Mouse (Mus musculus) forebrain, embryonic 14.5 days (tissue): Measurements from ENCODE around the gene Rasl10a. TPM values are rescaled to one million over a fixed set of nuclear protein-coding genes. Genes with fewer than 3 reads are reported as not detected.

ENCODE experiments used
- ATAC-seq: fragments of 200-750 bp; cut with Nextera tagmentation; 2 replicates; pipeline ENCODE4 v1.8.0; 2017; ENCODE audit warnings: mild to moderate bottlenecking, moderate library complexity
- DNase-seq: peaks from one replicate; pipeline ENCODE4 v3.0.0-alpha.2; 2015; ENCODE audit warnings: low spot score
- H3K27ac ChIP-seq: fragments of 300-500 bp; sonication (generic); 2 replicates; pipeline ENCODE4 v1.5.1; 2014; ENCODE audit warnings: low read depth, mild to moderate bottlenecking, control low read depth, low read length, moderate library complexity
- H3K27me3 ChIP-seq: fragments of 300-500 bp; sonication (generic); replicated peaks from 2 replicates; pipeline ENCODE4 v1.6.1; 2014; ENCODE audit warnings: low read length, control low read depth, mixed read lengths; ENCODE audit not compliant: control insufficient read depth, insufficient read depth
- H3K36me3 ChIP-seq: fragments of 300-500 bp; sonication (generic); 2 replicates; pipeline ENCODE4 v1.6.1; 2014; ENCODE audit warnings: low read length, control low read depth; ENCODE audit not compliant: control insufficient read depth, insufficient read depth
- H3K4me1 ChIP-seq: fragments of 300-500 bp; sonication (generic); 2 replicates; pipeline ENCODE4 v1.6.1; 2014; ENCODE audit warnings: antibody characterized with exemption, low read length, control low read depth; ENCODE audit not compliant: control insufficient read depth, insufficient read depth
- H3K4me2 ChIP-seq: fragments of 300-500 bp; sonication (generic); 2 replicates; pipeline ENCODE4 v1.6.1; 2014; ENCODE audit warnings: mild to moderate bottlenecking, control low read depth, low read length
- H3K4me3 ChIP-seq: fragments of 300-500 bp; sonication (generic); 2 replicates; pipeline ENCODE4 v1.5.1; 2014; ENCODE audit warnings: low read depth, low read length, control low read depth
- H3K9ac ChIP-seq: fragments of 300-500 bp; sonication (generic); 2 replicates; pipeline ENCODE4 v1.6.1; 2014; ENCODE audit warnings: mild to moderate bottlenecking, low read length, control low read depth, moderate library complexity
- H3K9me3 ChIP-seq: fragments of 300-500 bp; sonication (generic); replicated peaks from 2 replicates; pipeline ENCODE4 v1.6.1; 2016; ENCODE audit warnings: low read length, control low read depth, mixed read lengths; ENCODE audit not compliant: control insufficient read depth
- WGBS: fragments of 180-500 bp; shearing (Covaris S2); extraction: QIAGEN DNeasy Blood & Tissue Kit; methylation state at CpG from one replicate; pipeline ENCODE4 v1.1.7; 2014; 5-methylcytosine and 5-hydroxymethylcytosine counted together
- polyA plus RNA-seq: library from polyadenylated mRNA; unstranded; fragments of >200 nt; fragmentation: Nextera tagmentation; extraction: Ambion mirVana; gene quantifications from 2 replicates; pipeline ENCODE4 v1.2.1, GENCODE M21; 2014

The Rasl10a gene
- polyA plus RNA-seq, 1 experiment from 2014 or later = 0.25 TPM

- Histone ChIP-seq H3K4me2 (no peak overlapping the region), H3K4me1 (no peaks in the 10 kb centered on the region), H3K9ac (no peak overlapping the region), H3K4me3 (no peak overlapping the region), H3K27ac (no peak overlapping the region), H3K9me3 (no peaks in the 10 kb centered on the region), H3K27me3 (no peaks in the 10 kb centered on the region), H3K36me3 (peaks cover 75% of the 10 kb centered on the region)
- ATAC-seq (no peak), DNase-seq (no peak)
- 100% methylated on average over 1 of the region's 1 CpGs for WGBS
These were observed 32.8 kb upstream of the Rasl10a start for GRCm38 (mm10) chr11:5025108-5025507.

- Histone ChIP-seq H3K4me3 (no peak overlapping the region), H3K36me3 (peaks cover 93% of the 10 kb centered on the region), H3K9ac (no peak overlapping the region), H3K27ac (no peak overlapping the region), H3K4me2 (no peak overlapping the region), H3K27me3 (no peaks in the 10 kb centered on the region), H3K4me1 (no peaks in the 10 kb centered on the region), H3K9me3 (no peaks in the 10 kb centered on the region)
- ATAC-seq = no peak
- DNase-seq = no peak
- 89% methylated on average over 7 of the region's 7 CpGs for WGBS
These were observed 29.7 kb upstream of the Rasl10a start for GRCm38 (mm10) chr11:5028228-5028627.

- H3K9ac ChIP-seq = no peak overlapping the region
- no peaks in the 10 kb centered on the region for H3K9me3 ChIP-seq
- no peak overlapping the region for H3K4me3 ChIP-seq
- no peak for DNase-seq
- peaks cover 94% of the 10 kb centered on the region for H3K36me3 ChIP-seq
- H3K4me1 ChIP-seq = no peaks in the 10 kb centered on the region
- WGBS = 92% methylated on average over 10 of the region's 10 CpGs
- no peak overlapping the region for H3K27ac ChIP-seq
- no peaks in the 10 kb centered on the region for H3K27me3 ChIP-seq
- no peak for ATAC-seq
- H3K4me2 ChIP-seq = no peak overlapping the region
These were observed 25.2 kb upstream of the Rasl10a start for GRCm38 (mm10) chr11:5032706-5033105.

- H3K4me1 ChIP-seq = no peaks in the 10 kb centered on the region
- no peak overlapping the region for H3K27ac ChIP-seq
- no peak overlapping the region for H3K9ac ChIP-seq
- ATAC-seq (no peak), DNase-seq (no peak)
- no peaks in the 10 kb centered on the region for H3K9me3 ChIP-seq
- H3K4me3 ChIP-seq = no peak overlapping the region
- H3K27me3 ChIP-seq = no peaks in the 10 kb centered on the region
- no peak overlapping the region for H3K4me2 ChIP-seq
- 86% methylated on average over 3 of the region's 3 CpGs for WGBS
- H3K36me3 ChIP-seq = peaks cover 94% of the 10 kb centered on the region
These were observed 24.8 kb upstream of the Rasl10a start for GRCm38 (mm10) chr11:5033136-5033535.

GRCm38 (mm10) chr11:5035421-5035820 is 22.5 kb upstream of the Rasl10a start:
- DNase-seq = peak; percentile 26
- no peaks in the 10 kb centered on the region for H3K27me3 ChIP-seq
- H3K4me2 ChIP-seq = no peak overlapping the region
- H3K9ac ChIP-seq = no peak overlapping the region
- WGBS = 80% methylated on average over 4 of the region's 4 CpGs
- no peaks in the 10 kb centered on the region for H3K4me1 ChIP-seq
- H3K36me3 ChIP-seq = peaks cover 99% of the 10 kb centered on the region
- no peaks in the 10 kb centered on the region for H3K9me3 ChIP-seq
- no peak overlapping the region for H3K4me3 ChIP-seq
- no peak overlapping the region for H3K27ac ChIP-seq
- no peak for ATAC-seq

GRCm38 (mm10) chr11:5037146-5037854 is 20.6 kb upstream of the Rasl10a start:
- no peak for DNase-seq
- H3K27me3 ChIP-seq = no peaks in the 10 kb centered on the region
- H3K9ac ChIP-seq = no peak overlapping the region
- 88% methylated on average over 8 of the region's 8 CpGs for WGBS
- no peak overlapping the region for H3K4me2 ChIP-seq
- H3K9me3 ChIP-seq = no peaks in the 10 kb centered on the region
- ATAC-seq = no peak
- no peaks in the 10 kb centered on the region for H3K4me1 ChIP-seq
- H3K36me3 ChIP-seq = peaks cover 99% of the 10 kb centered on the region
- H3K27ac ChIP-seq = no peak overlapping the region
- H3K4me3 ChIP-seq = no peak overlapping the region

- peaks cover 76% of the 10 kb centered on the region for H3K36me3 ChIP-seq
- no peaks in the 10 kb centered on the region for H3K9me3 ChIP-seq
- ATAC-seq = no peak
- H3K4me2 ChIP-seq = no peak overlapping the region
- no peak for DNase-seq
- no peaks in the 10 kb centered on the region for H3K4me1 ChIP-seq
- H3K27me3 ChIP-seq = no peaks in the 10 kb centered on the region
- WGBS = 88% methylated on average over 5 of the region's 5 CpGs
- no peak overlapping the region for H3K9ac ChIP-seq
- H3K4me3 ChIP-seq = no peak overlapping the region
- no peak overlapping the region for H3K27ac ChIP-seq
These were observed 17.3 kb upstream of the Rasl10a start for GRCm38 (mm10) chr11:5040585-5040984.

GRCm38 (mm10) chr11:5041144-5041780 is 16.7 kb upstream of the Rasl10a start:
- Histone ChIP-seq H3K4me1 (no peaks in the 10 kb centered on the region), H3K4me2 (no peak overlapping the region), H3K9ac (no peak overlapping the region), H3K4me3 (no peak overlapping the region), H3K9me3 (no peaks in the 10 kb centered on the region), H3K36me3 (peaks cover 70% of the 10 kb centered on the region), H3K27me3 (no peaks in the 10 kb centered on the region), H3K27ac (no peak overlapping the region)
- 85% methylated on average over 18 of the region's 18 CpGs for WGBS
- no peak for DNase-seq
- ATAC-seq = no peak

- H3K4me2 ChIP-seq = no peak overlapping the region
- ATAC-seq (no peak), DNase-seq (no peak)
- peaks cover 54% of the 10 kb centered on the region for H3K36me3 ChIP-seq
- H3K27me3 ChIP-seq = no peaks in the 10 kb centered on the region
- no peak overlapping the region for H3K27ac ChIP-seq
- H3K4me1 ChIP-seq = no peaks in the 10 kb centered on the region
- no peak overlapping the region for H3K4me3 ChIP-seq
- H3K9ac ChIP-seq = no peak overlapping the region
- WGBS = 92% methylated on average over 8 of the region's 8 CpGs
- no peaks in the 10 kb centered on the region for H3K9me3 ChIP-seq
These were observed 15.1 kb upstream of the Rasl10a start for GRCm38 (mm10) chr11:5042645-5043381.
